Mouse (Mus musculus): ENCODE data around the gene Chd1l. TPM values are rescaled to one million over a fixed set of nuclear protein-coding genes. Genes with fewer than 3 reads are reported as not detected.
A peak's percentile ranks its signal among the peaks of the same experiment; 100 is the strongest.

Gene Chd1l
- 27.7 and 33.0 TPM in 2 replicates for polyA plus RNA-seq (2012; rRNA removed)

DNA sequence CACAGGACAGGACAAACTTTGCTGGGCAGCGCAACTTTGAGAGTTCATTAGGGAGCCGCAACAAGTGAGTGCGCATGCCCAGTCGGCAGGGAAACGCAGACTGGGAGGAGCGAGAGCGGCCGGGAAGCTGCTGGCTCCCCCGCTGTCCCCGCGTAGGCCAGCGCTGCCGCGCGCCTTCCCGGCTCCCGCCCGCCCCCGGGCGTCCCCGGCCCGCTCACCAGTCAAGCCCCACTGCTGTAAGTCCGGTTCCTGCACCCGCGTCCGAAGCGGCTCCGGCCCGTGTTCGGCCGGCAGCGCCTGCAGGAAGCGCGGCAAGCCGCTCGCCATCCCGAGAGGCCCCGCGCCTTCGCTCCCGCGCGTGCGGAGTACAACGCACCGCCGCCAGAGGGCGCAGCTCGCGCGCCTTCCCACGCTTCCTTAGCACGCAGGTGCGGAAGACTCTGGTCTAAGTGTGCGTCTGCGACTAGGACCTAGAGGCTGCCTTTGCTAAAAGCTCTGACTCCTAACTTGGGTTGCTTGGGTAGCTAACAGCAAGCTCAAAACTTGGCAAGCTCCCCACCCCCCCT, at the start of gene Chd1l:
Chd1l (minus strand) TSS at position 359 of the 566 bp plus-strand sequence.
- DNase-seq (ENCODE audit: low spot score) = peak; percentile 97

DNA sequence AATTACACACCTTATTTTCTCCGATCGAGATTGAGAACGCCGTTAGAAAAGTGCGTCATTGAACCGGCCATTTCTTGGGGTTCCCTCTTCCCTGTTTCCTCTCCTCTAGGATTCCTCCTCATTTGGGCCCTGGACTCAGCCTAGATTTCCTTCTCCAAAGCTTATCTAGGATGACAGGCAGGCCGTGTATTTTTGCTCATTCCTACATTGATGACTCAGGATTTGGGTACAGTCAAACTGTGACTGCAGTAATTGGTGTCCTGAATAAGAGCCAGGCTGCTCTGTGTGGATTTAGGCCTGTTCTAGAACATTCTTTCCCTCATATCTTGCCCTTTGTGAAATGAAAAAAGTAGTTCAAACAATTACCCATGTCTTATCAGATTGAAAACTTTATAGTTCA, 49.7 kb upstream of the Chd1l start:
- no peak for DNase-seq (ENCODE audit: low spot score)

DNA sequence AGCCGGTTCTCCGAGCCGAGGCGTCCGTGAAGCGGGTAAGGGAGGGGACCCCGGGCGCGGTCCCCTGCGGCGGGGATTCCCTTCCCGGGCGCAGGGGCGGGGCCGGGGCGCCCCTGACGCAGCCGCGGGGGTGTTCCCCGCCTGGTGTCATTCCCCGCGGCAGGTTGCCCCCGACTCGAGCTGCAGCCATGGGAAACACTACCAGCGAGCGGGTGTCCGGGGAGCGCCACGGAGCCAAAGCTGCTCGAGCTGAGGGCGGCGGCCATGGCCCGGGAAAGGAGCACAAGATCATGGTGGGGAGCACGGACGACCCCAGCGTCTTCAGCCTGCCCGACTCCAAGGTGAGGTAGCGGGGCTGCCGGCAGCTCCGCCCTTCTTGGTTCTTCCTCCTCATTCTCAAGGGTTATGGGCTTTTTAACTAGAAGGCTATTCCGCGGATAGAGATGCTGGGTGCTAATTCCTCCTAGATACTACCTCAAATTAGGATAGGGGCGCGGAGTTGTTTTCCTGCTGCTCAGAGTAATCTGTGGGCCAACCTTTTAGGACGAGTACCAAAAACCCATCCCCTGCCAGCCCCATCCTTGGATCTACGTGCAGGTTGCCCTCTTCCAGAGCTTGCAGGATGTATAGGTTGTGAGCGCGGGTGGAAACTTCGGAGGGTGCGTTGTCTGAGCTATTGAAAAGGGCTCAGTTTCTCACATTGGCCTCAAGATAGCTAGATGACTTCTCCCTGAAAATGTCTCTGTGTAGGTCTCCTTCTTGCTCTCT, 48.6 kb upstream of the Chd1l start:
- no peak for DNase-seq (ENCODE audit: low spot score)

DNA sequence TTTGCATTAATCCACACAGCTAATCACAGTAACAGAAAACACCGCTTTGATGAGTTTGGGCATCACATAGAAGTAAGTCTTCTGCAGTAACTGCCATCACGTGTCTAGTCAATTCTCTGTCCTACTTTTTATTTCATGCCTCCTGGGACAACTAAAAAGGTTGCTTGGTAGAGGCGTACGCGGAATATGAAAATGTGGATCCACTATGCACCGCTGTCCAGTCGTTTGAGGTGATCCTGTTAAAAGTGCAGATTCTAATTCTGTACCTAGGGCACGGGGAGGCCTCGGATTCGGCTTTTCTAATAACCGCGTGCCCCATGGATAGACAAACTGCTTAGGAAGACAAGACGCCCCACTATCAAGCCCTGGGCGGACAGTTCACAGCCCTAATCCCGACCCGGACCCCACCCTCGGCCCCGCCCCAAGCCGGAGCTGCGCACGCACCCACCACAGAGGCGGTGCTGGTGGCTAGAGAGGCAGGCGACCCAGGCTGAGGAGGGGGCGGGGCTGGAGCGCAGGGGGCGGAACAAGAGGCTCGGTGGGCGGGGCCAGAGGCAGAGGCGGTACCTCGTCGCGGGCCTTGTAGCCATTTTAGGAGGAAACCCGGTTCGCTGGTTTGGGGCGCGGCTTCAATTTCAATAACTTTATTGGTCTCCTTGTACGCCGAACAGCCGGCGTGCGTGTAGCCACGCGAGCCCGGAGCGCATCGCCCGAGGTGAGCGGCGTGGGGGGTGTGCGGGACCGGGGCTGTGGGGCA, 47.8 kb upstream of the Chd1l start, which contains the start of gene Prkab2:
Prkab2 (plus strand) TSS at position 539 of the 757 bp plus-strand sequence.
- peak; percentile 98 for DNase-seq (ENCODE audit: low spot score)

DNA sequence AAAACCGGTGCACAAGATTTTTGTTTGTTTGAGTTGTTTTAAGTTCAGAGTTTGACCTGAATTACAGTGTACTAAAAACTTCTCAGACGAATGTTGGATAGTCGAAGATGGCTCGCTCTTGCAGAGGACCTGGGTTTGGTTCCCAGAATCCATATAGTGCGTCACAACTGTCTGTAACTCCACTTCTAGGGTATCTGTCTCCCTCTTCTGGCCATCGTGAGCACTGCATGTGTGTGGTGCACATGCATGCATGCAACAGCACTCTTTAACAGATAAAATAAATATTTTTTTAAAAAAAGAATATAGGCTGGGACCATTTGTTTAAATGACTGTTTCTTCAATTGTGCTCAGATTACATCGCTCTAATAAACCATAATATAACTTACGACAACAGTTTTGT, 44.9 kb upstream of the Chd1l start:
- DNase-seq (ENCODE audit: low spot score) = no peak

DNA sequence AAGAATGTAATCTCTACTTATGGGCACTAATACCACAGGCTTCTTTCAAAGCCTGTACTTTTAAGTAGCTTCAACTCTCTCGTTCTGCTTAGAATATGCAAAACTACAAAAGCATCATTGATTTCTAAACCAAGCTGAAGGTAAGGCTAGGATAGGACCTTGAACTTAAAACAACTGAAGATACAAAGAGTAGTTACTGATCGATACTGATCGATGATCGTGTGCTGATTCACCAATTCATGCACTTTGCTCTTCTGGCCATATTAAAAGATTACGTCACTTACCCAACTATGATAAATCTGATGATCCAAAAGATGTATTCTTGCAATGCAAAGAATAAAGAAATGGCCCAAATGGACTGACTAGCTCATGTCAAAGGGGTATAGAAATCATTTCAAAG, 43.8 kb upstream of the Chd1l start:
- DNase-seq (ENCODE audit: low spot score) = no peak

DNA sequence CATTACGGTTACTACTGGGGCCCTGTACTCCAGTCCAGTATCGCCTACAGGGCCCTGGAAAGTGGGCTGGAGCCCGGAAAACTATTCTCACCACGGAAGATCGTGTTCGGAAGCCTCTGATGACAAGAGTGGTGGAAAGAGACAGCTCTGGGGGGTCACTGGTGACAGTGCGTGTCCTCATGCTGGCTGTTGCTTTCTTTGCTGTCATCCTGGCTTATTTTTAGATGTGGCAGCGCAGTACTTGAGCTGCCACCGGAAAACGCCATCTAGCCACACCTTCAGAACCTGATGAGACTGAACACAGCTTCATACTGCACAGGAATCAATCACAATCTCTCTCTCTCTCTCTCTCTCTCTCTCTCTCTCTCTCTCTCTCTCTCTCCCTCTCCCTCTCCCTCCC, 41.6 kb upstream of the Chd1l start:
- DNase-seq (ENCODE audit: low spot score) = no peak

DNA sequence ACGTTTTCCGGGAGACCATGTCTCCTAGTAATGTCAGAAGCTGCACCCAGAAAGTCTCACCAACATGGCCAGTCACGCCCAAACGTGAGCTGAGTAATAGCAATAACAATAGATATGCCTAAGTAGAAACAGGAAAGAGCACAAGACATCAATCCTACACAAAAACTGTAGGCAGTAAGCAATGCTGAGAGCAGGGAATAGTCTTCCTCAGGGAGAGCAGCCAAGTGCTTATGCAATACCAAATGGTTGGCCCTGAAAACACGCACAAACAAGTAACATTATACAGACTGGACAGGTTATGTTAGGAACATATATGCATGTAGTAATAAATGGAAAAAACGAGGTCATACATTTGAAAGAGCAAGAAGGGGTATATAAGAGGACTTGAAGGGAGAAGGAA, 39.5 kb upstream of the Chd1l start:
- no peak for DNase-seq (ENCODE audit: low spot score)

DNA sequence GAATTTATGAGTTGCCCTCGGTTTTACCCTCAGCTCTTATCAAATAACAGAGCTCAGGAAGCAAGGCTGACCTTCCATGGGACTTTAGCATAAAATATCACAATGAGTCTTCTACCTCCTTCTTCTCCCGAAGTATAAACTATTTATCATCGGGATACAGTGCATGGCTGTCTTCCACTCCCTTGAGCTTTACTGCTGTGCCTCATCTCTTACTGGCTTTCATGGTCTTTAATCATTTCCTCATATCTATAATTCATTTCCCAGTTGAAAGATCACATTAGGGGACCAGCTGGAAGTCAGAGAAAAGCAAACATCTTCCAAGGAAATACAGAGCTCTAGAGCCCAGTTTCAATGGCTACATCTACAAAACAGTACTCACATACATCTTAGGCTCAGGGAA, 39.0 kb upstream of the Chd1l start:
- DNase-seq (ENCODE audit: low spot score) = no peak

DNA sequence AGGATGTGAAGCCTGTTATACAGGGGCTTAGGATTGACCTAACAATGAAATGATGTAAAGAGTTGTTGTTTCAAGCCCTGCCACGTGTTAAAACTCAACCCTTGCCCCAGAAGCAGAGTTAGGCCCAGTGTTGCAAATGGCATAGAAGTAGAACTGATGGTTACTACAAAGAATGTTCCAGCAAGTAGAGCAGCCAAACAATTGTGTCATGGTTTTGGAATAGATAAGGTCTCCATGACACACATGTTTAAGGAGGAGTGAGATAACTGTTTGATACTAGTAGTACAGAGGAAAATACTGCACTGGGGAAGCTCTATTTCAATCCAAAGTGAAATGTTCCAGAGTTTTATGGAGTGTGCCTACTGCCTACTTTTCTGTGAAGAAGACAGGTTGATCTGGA, 38.5 kb upstream of the Chd1l start:
- no peak for DNase-seq (ENCODE audit: low spot score)

DNA sequence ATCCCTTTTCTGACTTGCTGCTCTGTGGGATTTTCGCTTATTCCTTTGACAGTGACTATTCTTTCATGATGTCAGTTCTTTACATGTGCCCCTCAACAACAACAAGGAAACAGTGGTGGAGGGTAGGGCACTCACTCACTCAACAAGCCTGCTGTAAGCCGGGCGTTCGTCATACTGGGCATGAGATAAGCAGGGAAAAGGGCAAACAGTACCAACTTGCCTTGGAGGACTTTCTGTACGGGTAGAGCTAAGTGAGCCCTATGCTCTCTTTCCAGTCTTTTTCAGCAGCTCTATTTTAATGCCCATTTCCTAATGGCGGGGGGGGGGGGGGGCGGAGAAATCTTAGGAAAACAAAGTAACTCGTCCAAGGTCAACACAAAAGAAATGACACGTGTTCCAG, 32.0 kb upstream of the Chd1l start:
- no peak for DNase-seq (ENCODE audit: low spot score)

DNA sequence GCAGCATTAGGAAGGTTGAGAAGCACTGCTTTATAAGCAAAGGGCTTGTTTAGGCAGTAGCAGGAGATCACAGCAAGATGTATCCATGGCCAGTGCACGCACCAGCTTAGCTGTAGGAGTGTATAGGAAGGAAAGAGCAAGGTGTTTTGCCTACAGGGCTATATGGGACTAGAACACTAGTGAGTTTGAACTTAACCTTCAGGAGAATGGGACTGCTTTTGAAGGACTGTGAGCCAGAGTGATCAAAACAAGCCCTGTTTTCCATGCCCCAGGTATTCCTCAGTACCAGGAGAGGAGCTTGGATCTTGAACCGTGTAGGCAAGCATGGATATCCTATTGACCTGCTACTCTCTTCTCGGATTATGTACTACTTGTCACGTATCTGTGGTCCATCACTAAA, 31.4 kb upstream of the Chd1l start:
- DNase-seq (ENCODE audit: low spot score) = no peak

DNA sequence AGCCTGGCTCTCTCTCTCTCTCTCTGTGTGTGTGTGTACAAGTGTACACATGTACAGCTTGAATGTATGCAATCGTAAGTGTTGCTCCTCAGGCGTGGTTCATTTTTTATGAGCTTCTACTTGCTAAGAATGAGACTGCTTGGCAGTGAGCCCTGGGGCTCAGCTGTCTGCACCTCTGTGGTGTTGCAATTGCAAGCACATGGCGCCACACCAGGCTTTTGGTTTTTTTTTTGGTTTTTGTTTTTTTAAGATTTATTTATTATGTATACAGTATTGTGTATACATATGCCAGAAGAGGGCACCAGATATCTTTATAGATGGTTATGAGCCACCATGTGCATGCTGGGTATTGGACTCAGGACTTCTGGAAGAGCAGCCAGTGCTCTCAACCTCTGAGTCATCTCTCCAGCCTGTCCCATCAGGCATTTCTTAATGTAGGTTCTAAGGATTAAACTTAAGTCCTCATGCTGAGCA, 24.3 kb upstream of the Chd1l start:
- no peak for DNase-seq (ENCODE audit: low spot score)

DNA sequence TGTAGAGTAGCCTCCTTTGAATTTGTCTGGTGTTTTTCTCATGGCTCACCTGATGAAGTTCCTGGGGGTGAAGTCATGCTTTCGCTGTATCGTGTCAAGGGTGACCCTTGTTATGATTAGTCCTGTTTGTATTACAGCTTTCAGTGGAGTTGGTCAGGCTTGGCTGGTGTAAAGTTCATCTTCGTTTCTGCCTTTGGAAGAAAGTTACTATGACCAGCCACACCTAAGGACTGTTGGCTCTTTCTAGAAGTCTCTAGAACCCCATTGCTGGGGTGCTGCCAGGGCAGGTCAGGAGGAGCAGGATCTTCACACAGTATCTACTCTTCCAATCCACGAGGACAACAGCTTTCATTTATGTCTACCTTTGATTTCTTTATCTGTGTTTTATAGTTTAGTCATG, 23.5 kb upstream of the Chd1l start:
- no peak for DNase-seq (ENCODE audit: low spot score)

DNA sequence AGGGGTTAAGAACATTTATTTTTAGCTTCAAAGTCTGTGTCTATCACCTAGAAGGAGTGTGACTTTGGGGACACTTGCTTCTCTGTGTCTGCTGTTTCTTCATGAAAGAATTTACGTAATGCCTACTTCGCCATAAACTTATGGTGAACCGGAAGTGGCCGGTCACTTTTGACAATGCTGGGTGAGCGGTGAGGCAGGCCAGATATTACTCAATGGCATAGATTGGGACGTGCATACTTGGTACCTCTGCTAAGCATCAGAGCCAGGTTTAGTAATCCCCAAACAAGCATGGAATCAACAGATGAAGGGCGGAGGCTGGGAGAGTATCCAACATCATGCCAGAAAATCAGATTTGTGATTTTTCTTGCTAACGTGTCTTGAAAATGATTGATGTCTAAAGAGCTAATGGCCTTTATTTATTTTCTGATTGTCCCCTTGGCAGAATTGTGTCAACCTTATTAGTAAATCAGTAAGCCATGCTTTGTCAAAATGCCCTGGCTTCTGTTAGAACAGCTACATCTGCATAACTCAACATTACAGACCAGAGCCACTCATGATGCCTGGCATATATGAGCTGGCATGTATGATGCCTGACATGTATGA, 21.4 kb upstream of the Chd1l start:
- no peak for DNase-seq (ENCODE audit: low spot score)

DNA sequence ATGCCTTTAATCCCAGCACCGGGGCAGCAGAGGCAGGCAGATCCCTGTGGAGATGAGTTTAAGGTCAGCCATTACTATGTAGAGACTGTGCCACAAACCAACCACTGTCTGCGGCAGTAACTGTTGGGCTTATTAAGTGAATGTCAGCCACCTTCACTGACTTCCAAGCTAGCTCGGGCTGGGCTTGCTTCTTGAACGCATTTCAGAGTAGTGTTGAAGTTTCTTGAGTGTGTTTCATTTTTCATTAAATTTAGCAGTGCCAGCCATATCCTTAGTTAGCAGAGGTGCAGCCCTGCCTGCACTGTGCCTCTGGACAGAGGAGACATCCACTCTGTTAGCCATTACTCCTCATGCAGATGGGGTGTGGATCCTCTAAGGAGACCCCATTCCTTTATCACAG, 20.7 kb upstream of the Chd1l start:
- DNase-seq (ENCODE audit: low spot score) = no peak

DNA sequence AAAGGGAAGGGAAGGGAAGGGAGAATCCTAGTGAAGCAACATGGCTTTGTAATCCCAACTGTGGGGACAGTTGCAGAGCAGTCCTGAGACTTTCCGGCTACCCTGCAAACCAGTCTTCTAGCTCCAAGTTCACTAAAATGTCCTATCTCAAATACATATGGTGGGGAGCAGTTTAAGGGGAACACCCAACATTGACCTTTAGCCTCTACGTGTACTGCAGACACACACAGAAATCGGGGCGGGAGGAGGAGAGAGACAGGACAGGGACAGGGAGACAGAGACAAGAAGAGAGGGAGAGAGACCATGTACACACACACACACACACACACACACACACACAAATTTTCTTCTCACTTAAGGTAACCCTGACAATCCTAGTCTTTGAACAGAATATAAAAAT, 19.9 kb upstream of the Chd1l start:
- no peak for DNase-seq (ENCODE audit: low spot score)

DNA sequence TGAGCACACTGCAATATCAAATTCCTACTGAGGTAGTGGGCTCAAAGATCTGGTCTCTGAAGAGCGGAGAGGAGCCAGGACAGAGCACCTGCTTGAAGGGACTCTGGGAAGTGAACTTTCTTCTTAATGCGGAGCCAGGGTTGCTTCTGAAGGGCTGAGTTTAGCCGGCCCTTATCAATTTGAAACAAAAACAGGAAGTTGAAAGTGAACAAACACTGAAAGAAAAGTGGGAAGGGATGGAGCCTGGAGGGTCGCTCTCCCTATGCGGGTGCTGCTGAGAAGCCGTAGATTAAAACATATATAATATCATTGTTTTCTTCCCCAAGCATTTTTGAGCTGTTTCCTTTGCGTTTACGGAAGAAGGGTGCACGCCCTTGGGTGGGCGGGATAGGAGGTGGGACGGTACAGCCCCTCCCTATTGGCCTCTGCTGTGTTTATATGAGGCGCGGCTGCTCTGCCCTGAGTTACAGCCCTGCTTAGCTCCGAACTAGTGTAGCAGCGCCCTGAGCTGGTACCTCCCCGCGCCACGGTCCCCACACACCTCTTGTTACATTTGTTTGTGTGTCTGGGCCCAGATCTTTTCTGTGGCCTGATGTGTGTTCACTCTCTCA, 18.5 kb upstream of the Chd1l start, which contains the start of gene Fmo5:
Fmo5 (plus strand) TSS at position 414 of the 611 bp plus-strand sequence.
- DNase-seq (ENCODE audit: low spot score) = peak; percentile 85

DNA sequence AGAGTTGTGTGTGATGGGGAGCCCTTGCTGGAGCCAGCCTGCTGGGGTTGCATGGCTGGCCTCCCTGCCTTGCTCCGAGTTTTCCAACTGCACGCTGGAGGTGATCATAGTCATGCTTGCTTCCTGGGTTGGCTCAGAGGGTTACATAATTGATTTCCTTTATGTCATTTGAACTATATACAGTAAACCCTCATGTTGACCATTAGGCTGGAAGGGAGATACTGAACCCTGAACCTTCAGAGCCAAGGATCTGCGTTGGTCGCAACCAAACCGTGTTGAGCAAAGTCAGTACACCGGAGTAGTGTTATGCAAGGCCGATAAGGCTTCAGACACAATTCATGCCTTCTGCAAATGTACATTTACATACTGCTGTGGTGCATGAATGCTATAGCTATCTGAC, 17.9 kb upstream of the Chd1l start:
- no peak for DNase-seq (ENCODE audit: low spot score)

DNA sequence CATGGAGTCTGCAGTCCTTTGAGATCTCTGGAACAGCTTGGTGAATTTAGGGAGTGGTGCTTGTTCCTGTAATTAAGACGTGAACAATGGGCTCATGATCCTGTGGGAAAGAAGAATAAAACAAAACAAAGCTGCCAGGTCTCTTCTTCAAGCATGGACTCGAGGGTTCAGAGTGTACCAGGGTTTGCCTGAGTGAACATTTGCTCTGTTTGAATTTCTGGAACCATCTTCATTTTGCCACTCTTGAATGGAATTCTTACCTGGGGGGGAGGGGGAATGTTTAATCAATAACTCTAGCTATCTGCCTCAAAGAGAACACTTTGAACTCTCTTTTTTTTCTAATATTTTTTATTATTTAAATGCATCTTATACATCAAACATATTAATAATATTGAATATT, 14.6 kb upstream of the Chd1l start:
- no peak for DNase-seq (ENCODE audit: low spot score)

DNA sequence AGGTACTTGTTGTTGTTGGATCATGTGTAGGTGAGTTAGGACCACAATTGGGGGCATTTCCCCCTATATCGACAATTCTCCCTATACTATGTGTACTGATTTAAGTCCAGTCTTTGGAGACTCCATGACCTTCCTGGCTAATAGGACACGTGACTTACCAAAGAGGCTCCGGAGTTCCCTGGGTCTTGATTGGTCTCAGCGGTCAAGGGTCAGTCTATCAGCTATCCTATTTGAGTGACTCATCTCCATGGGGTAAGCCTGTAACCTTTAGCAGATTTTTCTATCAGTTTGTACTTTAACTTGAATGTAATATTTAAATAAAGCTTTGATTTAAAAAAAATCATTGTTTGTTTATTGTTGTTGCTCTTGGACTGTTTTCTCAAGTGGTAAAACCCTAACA, 10.7 kb upstream of the Chd1l start:
- no peak for DNase-seq (ENCODE audit: low spot score)

DNA sequence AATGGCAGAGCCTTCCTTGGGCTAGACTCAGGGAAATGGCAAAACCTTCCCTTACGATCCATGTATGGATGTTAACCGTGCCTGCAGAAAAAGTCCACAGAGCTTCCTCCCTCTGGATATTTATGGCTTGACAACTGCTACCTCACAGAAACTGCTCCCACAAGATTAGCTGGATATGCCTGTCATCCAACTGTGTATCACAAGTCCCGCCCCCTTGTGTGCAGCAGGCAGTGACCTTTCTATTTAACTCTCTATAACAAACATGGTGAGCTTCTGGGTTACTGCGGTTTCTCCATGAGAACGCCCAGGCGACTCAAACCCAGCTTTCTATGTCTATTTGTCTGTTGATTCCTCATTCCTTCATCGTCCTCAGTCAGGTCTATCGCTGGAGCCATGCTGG, 7.9 kb upstream of the Chd1l start:
- no peak for DNase-seq (ENCODE audit: low spot score)
